Mouse (Mus musculus) kidney, embryonic 15.5 days (tissue): Measurements from ENCODE around the gene Arf5. TPM values are rescaled to one million over a fixed set of nuclear protein-coding genes. Genes with fewer than 3 reads are reported as not detected.

Experiments
- ATAC-seq: fragments of 200-750 bp; cut with Nextera tagmentation; replicated peaks from 2 replicates; pipeline ENCODE4 v1.8.0; 2017; ENCODE audit warnings: moderate TSS enrichment; ENCODE audit not compliant: low FRiP score
- H3K27ac ChIP-seq: fragments of 300-500 bp; sonication (generic); 2 replicates; pipeline ENCODE4 v1.5.1; 2015; ENCODE audit warnings: mild to moderate bottlenecking, inconsistent platforms
- H3K27me3 ChIP-seq: fragments of 300-500 bp; sonication (generic); 2 replicates; pipeline ENCODE4 v1.6.1; 2015; ENCODE audit warnings: inconsistent platforms
- H3K36me3 ChIP-seq: fragments of 300-500 bp; sonication (generic); 2 replicates; pipeline ENCODE4 v1.6.1; 2015; ENCODE audit warnings: inconsistent platforms
- H3K4me1 ChIP-seq: fragments of 300-500 bp; sonication (generic); 2 replicates; pipeline ENCODE4 v1.6.1; 2015; ENCODE audit warnings: inconsistent platforms
- H3K4me2 ChIP-seq: fragments of 300-500 bp; sonication (generic); 2 replicates; pipeline ENCODE4 v1.6.1; 2015; ENCODE audit warnings: moderate library complexity, mild to moderate bottlenecking, inconsistent platforms
- H3K4me3 ChIP-seq: fragments of 300-500 bp; sonication (generic); replicated peaks from 2 replicates; pipeline ENCODE4 v1.5.1; 2015; ENCODE audit warnings: mild to moderate bottlenecking, inconsistent platforms
- H3K9ac ChIP-seq: fragments of 300-500 bp; sonication (generic); 2 replicates; pipeline ENCODE4 v1.6.1; 2015; ENCODE audit warnings: mild to moderate bottlenecking, inconsistent platforms
- H3K9me3 ChIP-seq: fragments of 300-500 bp; sonication (generic); replicated peaks from 2 replicates; pipeline ENCODE4 v1.6.1; 2016; ENCODE audit warnings: inconsistent platforms
- WGBS: fragments of 180-500 bp; shearing (Covaris S2); methylation state at CpG from one replicate; pipeline ENCODE4 v1.1.7; 2015; ENCODE audit warnings: mixed read lengths; 5-methylcytosine and 5-hydroxymethylcytosine counted together
- polyA plus RNA-seq: library from polyadenylated mRNA; unstranded; fragments of >200 nt; fragmentation: Nextera tagmentation; extraction: Ambion mirVana; gene quantifications from 2 replicates; pipeline ENCODE4 v1.2.1, GENCODE M21; 2015

The Arf5 gene
- polyA plus RNA-seq, 1 experiment from 2014 or later, result 322 TPM

GRCm38 (mm10) chr6:28418449-28418848 lies 4.9 kb upstream of the Arf5 start:
- no peak overlapping the region for H3K4me3 ChIP-seq
- peaks cover 42% of the 10 kb centered on the region for H3K36me3 ChIP-seq
- no peaks in the 10 kb centered on the region for H3K27me3 ChIP-seq
- H3K4me2 ChIP-seq, result peak overlapping the region; percentile 41
- ATAC-seq, result no peak
- 64% methylated on average over 14 of the region's 14 CpGs for WGBS
- H3K9ac ChIP-seq, result no peak overlapping the region
- no peaks in the 10 kb centered on the region for H3K9me3 ChIP-seq
- H3K4me1 ChIP-seq, result peaks cover 51% of the 10 kb centered on the region
- peak overlapping the region; percentile 27; the same call in 1 of the 2 replicates for H3K27ac ChIP-seq

GRCm38 (mm10) chr6:28419673-28420072 lies 3.7 kb upstream of the Arf5 start:
- WGBS, result 71% methylated on average over 2 of the region's 2 CpGs
- H3K27ac ChIP-seq, result no peak overlapping the region
- peak overlapping the region; percentile 89; the same call in 1 of the 2 replicates for H3K4me2 ChIP-seq
- ATAC-seq, result no peak
- H3K27me3 ChIP-seq, result no peaks in the 10 kb centered on the region
- H3K9me3 ChIP-seq, result no peaks in the 10 kb centered on the region
- H3K4me1 ChIP-seq, result peaks cover 57% of the 10 kb centered on the region
- H3K4me3 ChIP-seq, result 0 out of 2 replicates have a peak overlapping the region, but pooled peaks have one; percentile 71
- H3K36me3 ChIP-seq, result peaks cover 41% of the 10 kb centered on the region
- H3K9ac ChIP-seq, result 0 out of 2 replicates have a peak overlapping the region, but pooled peaks have one; percentile 1

GRCm38 (mm10) chr6:28420361-28420760 lies 3.0 kb upstream of the Arf5 start:
- H3K36me3 ChIP-seq, result peaks cover 39% of the 10 kb centered on the region
- no peak overlapping the region for H3K27ac ChIP-seq
- no peak for ATAC-seq
- peaks cover 61% of the 10 kb centered on the region for H3K4me1 ChIP-seq
- 83% methylated on average over 17 of the region's 17 CpGs for WGBS
- H3K4me2 ChIP-seq, result peak overlapping the region; percentile 89
- peak overlapping the region; percentile 71 for H3K4me3 ChIP-seq
- H3K9me3 ChIP-seq, result no peaks in the 10 kb centered on the region
- H3K9ac ChIP-seq, result peak overlapping the region; percentile 68; the same call in 1 of the 2 replicates
- no peaks in the 10 kb centered on the region for H3K27me3 ChIP-seq

GRCm38 (mm10) chr6:28420865-28421264 lies 2.5 kb upstream of the Arf5 start:
- 15% methylated on average over 13 of the region's 13 CpGs for WGBS
- Histone ChIP-seq H3K4me1 (peaks cover 61% of the 10 kb centered on the region), H3K27me3 (no peaks in the 10 kb centered on the region), H3K4me3 (peak overlapping the region; percentile 71), H3K9me3 (no peaks in the 10 kb centered on the region), H3K4me2 (peak overlapping the region; percentile 89), H3K36me3 (peaks cover 39% of the 10 kb centered on the region), H3K9ac (peak overlapping the region; percentile 68), H3K27ac (peak overlapping the region; percentile 67)
- no peak for ATAC-seq

- Histone ChIP-seq H3K9ac (peak overlapping the region; percentile 68), H3K27me3 (no peaks in the 10 kb centered on the region), H3K4me2 (peak overlapping the region; percentile 89), H3K4me3 (peak overlapping the region; percentile 71), H3K36me3 (peaks cover 39% of the 10 kb centered on the region), H3K4me1 (peaks cover 61% of the 10 kb centered on the region), H3K9me3 (no peaks in the 10 kb centered on the region), H3K27ac (peak overlapping the region; percentile 67)
- peak; percentile 89 for ATAC-seq
- WGBS, result under 1% methylated on average over 27 of the region's 27 CpGs
Measured at GRCm38 (mm10) chr6:28421469-28422000, 1.8 kb upstream of the Arf5 start.

GRCm38 (mm10) chr6:28422651-28423290 lies 589 bp upstream of the Arf5 start:
- 72% methylated on average over 15 of the region's 15 CpGs for WGBS
- H3K36me3 ChIP-seq, result peaks cover 38% of the 10 kb centered on the region
- H3K4me2 ChIP-seq, result peak overlapping the region; percentile 64
- H3K9me3 ChIP-seq, result no peaks in the 10 kb centered on the region
- peak overlapping the region; percentile 68 for H3K4me3 ChIP-seq
- H3K4me1 ChIP-seq, result peaks cover 51% of the 10 kb centered on the region
- no peak overlapping the region for H3K9ac ChIP-seq
- no peaks in the 10 kb centered on the region for H3K27me3 ChIP-seq
- no peak for ATAC-seq
- H3K27ac ChIP-seq, result peak overlapping the region; percentile 57

- 9% methylated on average over 45 of the region's 46 CpGs for WGBS
- peak overlapping the region; percentile 64 for H3K4me2 ChIP-seq
- H3K9ac ChIP-seq, result peak overlapping the region; percentile 87
- no peaks in the 10 kb centered on the region for H3K27me3 ChIP-seq
- H3K36me3 ChIP-seq, result peaks cover 25% of the 10 kb centered on the region
- no peaks in the 10 kb centered on the region for H3K9me3 ChIP-seq
- H3K27ac ChIP-seq, result peak overlapping the region; percentile 81
- H3K4me1 ChIP-seq, result peaks cover 39% of the 10 kb centered on the region
- H3K4me3 ChIP-seq, result peak overlapping the region; percentile 68
- ATAC-seq, result peak; percentile 61
Measured at GRCm38 (mm10) chr6:28423767-28424695, 671 bp downstream of the Arf5 start.

GRCm38 (mm10) chr6:28425019-28425418 lies 1.7 kb downstream of the Arf5 start:
- Histone ChIP-seq H3K4me3 (no peak overlapping the region), H3K36me3 (peaks cover 22% of the 10 kb centered on the region), H3K9me3 (no peaks in the 10 kb centered on the region), H3K27ac (no peak overlapping the region), H3K27me3 (no peaks in the 10 kb centered on the region), H3K4me1 (peaks cover 33% of the 10 kb centered on the region), H3K9ac (no peak overlapping the region), H3K4me2 (peak overlapping the region; percentile 64)
- 88% methylated on average over 6 of the region's 6 CpGs for WGBS
- ATAC-seq, result no peak

GRCm38 (mm10) chr6:28427096-28427839 lies 3.9 kb downstream of the Arf5 start, which contains the start of gene Fscn3:
Gene Fscn3 (plus strand): TSS chr6:28427789.
- no peak within 1 kb of the TSS for H3K4me2 ChIP-seq
- no peak for ATAC-seq
- H3K27me3 ChIP-seq, result no peaks in the 10 kb centered on the region
- 76% methylated on average over 3 of the region's 3 CpGs for WGBS
- no peak within 1 kb of the TSS for H3K27ac ChIP-seq
- no peak within 1 kb of the TSS for H3K4me3 ChIP-seq
- no peaks in the 10 kb centered on the region for H3K9me3 ChIP-seq
- H3K9ac ChIP-seq, result no peak within 1 kb of the TSS
- H3K4me1 ChIP-seq, result peaks cover 15% of the 10 kb centered on the region
- H3K36me3 ChIP-seq, result peaks cover 22% of the 10 kb centered on the region

GRCm38 (mm10) chr6:28428290-28428689 lies 4.9 kb downstream of the Arf5 start, which contains the start of gene Gcc1:
Gene Gcc1 (minus strand): TSS chr6:28428390.
- H3K27ac ChIP-seq, result no peak within 1 kb of the TSS
- no peak within 1 kb of the TSS for H3K4me3 ChIP-seq
- no peaks in the 10 kb centered on the region for H3K9me3 ChIP-seq
- no peak within 1 kb of the TSS for H3K4me2 ChIP-seq
- no peak for ATAC-seq
- H3K4me1 ChIP-seq, result peaks cover 10% of the 10 kb centered on the region
- peaks cover 22% of the 10 kb centered on the region for H3K36me3 ChIP-seq
- H3K9ac ChIP-seq, result no peak within 1 kb of the TSS
- no peaks in the 10 kb centered on the region for H3K27me3 ChIP-seq
- whole genome bisulfite sequencing, result 94% methylated on average over 3 of the region's 3 CpGs

- no peak for ATAC-seq
- peaks cover 2% of the 10 kb centered on the region for H3K4me1 ChIP-seq
- 87% methylated on average over 11 of the region's 11 CpGs for WGBS
Measured at GRCm38 (mm10) chr6:28429870-28430269, 6.5 kb downstream of the Arf5 start.

More at GRCm38 (mm10) chr6:28429870-28430269, 6.5 kb downstream of the Arf5 start:
- Histone ChIP-seq H3K27ac (no peak overlapping the region), H3K9me3 (no peaks in the 10 kb centered on the region), H3K27me3 (no peaks in the 10 kb centered on the region), H3K36me3 (peaks cover 22% of the 10 kb centered on the region), H3K4me3 (no peak overlapping the region), H3K9ac (no peak overlapping the region), H3K4me2 (no peak overlapping the region)
